Mouse (Mus musculus) megakaryocyte progenitor cell, adult 5-6 weeks (primary cell): Measurements from ENCODE around the gene C1ra. TPM values are rescaled to one million over a fixed set of nuclear protein-coding genes. Genes with fewer than 3 reads are reported as not detected.
"Not testable (repeated sequence)": the region's sequence is repeated elsewhere in the genome, so short reads cannot be mapped to it uniquely, and the experiment has no call there.

ENCODE experiments used
- ATAC-seq: replicated peaks from 2 replicates; pipeline ENCODE4 v1.8.0; 2016; ENCODE audit warnings: mild to moderate bottlenecking, moderate TSS enrichment, inconsistent platforms; ENCODE audit not compliant: poor library complexity
- total RNA-seq, 2 experiments: library from RNA; stranded (forward) in 1 of 2; stranded (reverse) in 1 of 2; fragments of 157-497, 149-512 nt in 1 of 2; fragments of 200-1000 nt in 1 of 2; gene quantifications; 2 replicates each; pipeline versions ENCODE4 v1.2.3 to v1.2.4; 2015 to 2017

C1ra gene
- total RNA-seq (2015) (2.8 and 3.3 TPM in 2 replicates), total RNA-seq (2017) (3.5 and 4.0 TPM in 2 replicates)

GRCm38 (mm10) chr6:124512355-124512836 lies at the start of gene C1ra:
C1ra (plus strand) TSS chr6:124512405.
- ATAC-seq, result peak; percentile 78

- ATAC-seq, result peak; percentile 33
Measured at GRCm38 (mm10) chr6:124463881-124464291, 48.3 kb upstream of the C1ra start.

- peak; percentile 94 for ATAC-seq
Measured at GRCm38 (mm10) chr6:124464305-124465271, 47.6 kb upstream of the C1ra start, which contains the start of gene Clstn3. Clstn3 (minus strand) TSS chr6:124464794.

GRCm38 (mm10) chr6:124465299-124465698 lies 46.9 kb upstream of the C1ra start:
- ATAC-seq, result no peak

- no peak for ATAC-seq
Measured at GRCm38 (mm10) chr6:124465729-124466128, 46.5 kb upstream of the C1ra start.

GRCm38 (mm10) chr6:124471121-124471520 lies 41.1 kb upstream of the C1ra start:
- no peak for ATAC-seq

- ATAC-seq, result peak; percentile 36; the same call in 1 of the 2 replicates
Measured at GRCm38 (mm10) chr6:124471783-124472638, 40.2 kb upstream of the C1ra start.

GRCm38 (mm10) chr6:124472801-124473200 lies 39.4 kb upstream of the C1ra start:
- peak; percentile 79 for ATAC-seq

- no peak for ATAC-seq
Measured at GRCm38 (mm10) chr6:124474621-124475020, 37.6 kb upstream of the C1ra start.

- not testable (repeated sequence) for ATAC-seq
Measured at GRCm38 (mm10) chr6:124475335-124476075, 36.7 kb upstream of the C1ra start.

GRCm38 (mm10) chr6:124476216-124476615 lies 36.0 kb upstream of the C1ra start:
- ATAC-seq, result no peak

- no peak for ATAC-seq
Measured at GRCm38 (mm10) chr6:124476796-124477195, 35.4 kb upstream of the C1ra start.

GRCm38 (mm10) chr6:124477221-124477655 lies 35.0 kb upstream of the C1ra start:
- ATAC-seq, result peak; percentile 5; the same call in 1 of the 2 replicates

- ATAC-seq, result peak; percentile 61
Measured at GRCm38 (mm10) chr6:124477922-124478651, 34.1 kb upstream of the C1ra start.

GRCm38 (mm10) chr6:124478874-124479572 lies 33.2 kb upstream of the C1ra start:
- no peak for ATAC-seq

GRCm38 (mm10) chr6:124479573-124479930 lies 32.7 kb upstream of the C1ra start:
- no peak for ATAC-seq

- peak; percentile 45 for ATAC-seq
Measured at GRCm38 (mm10) chr6:124480295-124480694, 31.9 kb upstream of the C1ra start.

GRCm38 (mm10) chr6:124481571-124481970 lies 30.6 kb upstream of the C1ra start:
- peak; percentile 44 for ATAC-seq

GRCm38 (mm10) chr6:124483831-124484230 lies 28.4 kb upstream of the C1ra start:
- not testable (repeated sequence) for ATAC-seq
